Mouse (Mus musculus) T-helper 2 cell (primary cell): ENCODE data around the gene Il4ra.

Experiments used
- in situ Hi-C: fragments of 300-600 bp; cut with MboI, MseI; formaldehyde crosslinking; loops from one replicate; pipeline ENCODE4 v1.15.1; 2025; ENCODE audit warnings: high pct_unique_total_duplicates

Gene Il4ra

DNA sequence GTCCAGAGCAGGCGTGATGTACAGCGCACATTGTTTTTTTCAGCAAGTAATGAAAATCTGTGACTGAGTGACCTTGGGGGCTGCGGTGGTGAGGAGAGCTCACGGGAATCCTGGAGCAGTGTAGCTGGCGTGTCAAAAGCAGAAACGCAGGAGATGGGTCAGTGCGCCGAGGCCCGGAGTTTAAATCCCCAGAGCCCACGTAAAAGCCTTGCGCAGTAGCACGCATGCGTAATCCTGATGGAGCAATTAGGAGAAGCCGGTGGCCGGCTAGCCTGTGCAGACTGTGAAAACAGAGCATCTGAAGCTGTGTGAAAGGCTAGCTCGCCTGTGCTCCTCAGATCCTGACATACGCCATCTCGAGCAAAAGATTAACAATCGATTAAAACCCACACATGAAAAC lies 20.0 kb downstream of the Il4ra start:
- in situ Hi-C loops: no loop called here

DNA sequence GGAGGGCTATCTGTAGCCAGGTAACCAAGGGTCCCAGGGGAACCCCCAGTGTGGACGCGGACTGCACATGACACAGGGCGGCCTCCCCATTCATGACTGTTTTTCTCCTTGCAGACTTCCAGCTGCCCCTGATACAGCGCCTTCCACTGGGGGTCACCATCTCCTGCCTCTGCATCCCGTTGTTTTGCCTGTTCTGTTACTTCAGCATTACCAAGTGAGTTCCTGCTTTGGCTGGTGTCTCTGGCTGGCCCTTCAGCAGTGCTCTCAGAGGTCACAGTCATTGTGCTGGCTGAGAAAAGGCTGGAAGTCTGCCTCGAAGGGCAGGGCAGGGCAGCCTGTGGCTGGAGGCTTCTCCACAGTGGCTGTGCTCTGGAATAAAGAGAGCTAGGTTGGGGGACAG lies 20.8 kb downstream of the Il4ra start:
- in situ Hi-C loops: no loop called here

DNA sequence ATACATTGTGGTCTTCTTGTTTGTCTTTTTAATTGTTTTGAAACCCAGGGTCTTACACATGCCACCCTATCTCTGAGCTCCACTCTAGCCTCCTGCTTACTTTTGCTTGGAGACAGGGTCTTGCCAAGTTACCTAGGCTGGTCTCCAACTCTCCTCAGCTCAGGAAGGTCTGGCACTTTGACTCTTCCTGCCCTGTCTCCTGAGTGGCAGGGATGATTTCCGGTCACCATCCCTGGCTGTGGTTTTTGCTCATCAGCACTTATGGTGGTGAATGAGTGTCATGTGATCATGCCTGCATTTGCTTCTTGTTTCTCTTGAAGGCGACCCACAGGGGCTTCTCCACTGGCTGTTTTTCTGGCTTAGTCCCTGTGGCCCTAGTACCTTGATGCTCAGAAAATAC lies 21.9 kb downstream of the Il4ra start:
- in situ Hi-C loops: no loop called here

DNA sequence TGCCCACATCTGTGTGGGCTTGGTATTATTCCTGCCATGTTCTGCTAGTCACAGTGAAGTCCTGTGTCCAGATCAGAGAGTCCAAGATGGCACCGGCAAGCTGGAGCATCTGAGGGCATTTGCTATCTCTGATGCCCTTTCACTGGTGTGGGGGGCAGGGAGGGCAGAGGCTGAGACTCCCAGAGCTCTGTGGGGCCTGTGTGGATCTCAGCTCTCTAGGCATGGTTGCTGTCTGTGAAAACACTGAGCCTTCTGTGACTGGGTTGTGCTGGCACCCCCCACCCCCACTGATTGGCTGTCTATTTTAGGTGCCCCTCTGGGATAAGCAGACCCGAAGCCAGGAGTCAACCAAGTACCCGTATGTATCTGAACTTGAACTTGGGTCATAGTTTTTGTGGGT lies 22.9 kb downstream of the Il4ra start:
- in situ Hi-C loops: loop anchor here (5.0 kb wide), 1 partner anchor 103 kb away; no protein-coding TSS in a partner anchor

DNA sequence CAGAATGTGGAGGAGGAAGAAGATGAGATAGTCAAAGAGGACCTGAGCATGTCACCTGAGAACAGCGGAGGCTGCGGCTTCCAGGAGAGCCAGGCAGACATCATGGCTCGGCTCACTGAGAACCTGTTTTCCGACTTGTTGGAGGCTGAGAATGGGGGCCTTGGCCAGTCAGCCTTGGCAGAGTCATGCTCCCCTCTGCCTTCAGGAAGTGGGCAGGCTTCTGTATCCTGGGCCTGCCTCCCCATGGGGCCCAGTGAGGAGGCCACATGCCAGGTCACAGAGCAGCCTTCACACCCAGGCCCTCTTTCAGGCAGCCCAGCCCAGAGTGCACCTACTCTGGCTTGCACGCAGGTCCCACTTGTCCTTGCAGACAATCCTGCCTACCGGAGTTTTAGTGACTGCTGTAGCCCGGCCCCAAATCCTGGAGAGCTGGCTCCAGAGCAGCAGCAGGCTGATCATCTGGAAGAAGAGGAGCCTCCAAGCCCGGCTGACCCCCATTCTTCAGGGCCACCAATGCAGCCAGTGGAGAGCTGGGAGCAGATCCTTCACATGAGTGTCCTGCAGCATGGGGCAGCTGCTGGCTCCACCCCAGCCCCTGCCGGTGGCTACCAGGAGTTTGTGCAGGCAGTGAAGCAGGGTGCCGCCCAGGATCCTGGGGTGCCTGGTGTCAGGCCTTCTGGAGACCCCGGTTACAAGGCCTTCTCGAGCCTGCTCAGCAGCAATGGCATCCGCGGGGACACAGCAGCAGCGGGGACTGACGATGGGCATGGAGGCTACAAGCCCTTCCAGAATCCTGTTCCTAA lies 24.0 kb downstream of the Il4ra start:
- in situ Hi-C loops: loop anchor here (5.0 kb wide), 1 partner anchor 104 kb away; no protein-coding TSS in a partner anchor

DNA sequence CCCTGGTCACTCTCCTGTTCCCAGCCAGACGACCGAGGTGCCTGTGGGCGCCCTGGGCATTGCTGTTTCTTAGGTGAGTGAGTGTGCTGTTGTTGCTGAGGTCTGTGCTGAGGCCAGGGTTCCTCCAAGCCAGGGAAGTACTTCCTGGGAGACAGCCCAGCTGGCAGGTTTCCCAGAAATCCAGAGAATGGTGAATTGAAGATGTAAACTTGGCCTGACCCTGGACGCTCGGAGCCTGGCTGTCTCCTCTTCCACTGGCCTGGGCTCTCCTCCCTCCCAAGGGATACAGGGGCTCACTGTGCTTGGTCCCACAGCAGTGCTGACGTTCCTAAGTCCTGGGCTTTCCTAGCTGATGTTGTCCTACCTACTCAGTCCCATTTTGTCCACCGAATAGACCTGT lies 25.1 kb downstream of the Il4ra start:
- in situ Hi-C loops: loop anchor here (5.0 kb wide), 1 partner anchor 105 kb away; no protein-coding TSS in a partner anchor

DNA sequence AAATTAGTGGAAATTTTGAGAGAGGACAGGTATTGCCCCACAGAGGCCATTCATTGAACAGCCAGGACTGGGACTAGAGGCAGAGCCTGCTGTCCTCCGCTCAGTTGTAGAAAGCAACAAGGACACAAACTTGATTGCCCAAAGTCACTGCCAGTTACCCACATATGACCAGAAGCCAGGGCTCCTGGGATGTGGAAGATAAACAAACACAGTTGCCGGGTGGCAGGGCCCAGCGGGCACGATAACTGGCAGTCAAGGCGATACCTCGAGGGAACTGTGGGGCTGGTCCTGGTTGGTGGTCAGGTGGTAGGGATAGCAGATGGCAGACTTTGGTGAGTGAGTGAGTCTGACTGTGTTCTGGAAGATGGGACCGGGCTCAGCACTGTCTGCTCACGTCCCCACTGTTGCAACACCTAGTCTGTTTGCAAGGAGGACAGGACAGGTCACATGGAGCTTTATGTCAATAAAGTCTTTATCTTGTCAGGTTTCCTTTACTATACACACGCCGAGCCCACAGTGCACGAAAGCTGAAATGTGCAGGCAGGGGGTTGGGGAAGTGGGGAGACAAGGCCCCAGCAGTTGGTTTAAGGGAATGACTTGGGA lies 25.7 kb downstream of the Il4ra start:
- in situ Hi-C loops: loop anchor here (5.0 kb wide), 1 partner anchor 105 kb away; no protein-coding TSS in a partner anchor

DNA sequence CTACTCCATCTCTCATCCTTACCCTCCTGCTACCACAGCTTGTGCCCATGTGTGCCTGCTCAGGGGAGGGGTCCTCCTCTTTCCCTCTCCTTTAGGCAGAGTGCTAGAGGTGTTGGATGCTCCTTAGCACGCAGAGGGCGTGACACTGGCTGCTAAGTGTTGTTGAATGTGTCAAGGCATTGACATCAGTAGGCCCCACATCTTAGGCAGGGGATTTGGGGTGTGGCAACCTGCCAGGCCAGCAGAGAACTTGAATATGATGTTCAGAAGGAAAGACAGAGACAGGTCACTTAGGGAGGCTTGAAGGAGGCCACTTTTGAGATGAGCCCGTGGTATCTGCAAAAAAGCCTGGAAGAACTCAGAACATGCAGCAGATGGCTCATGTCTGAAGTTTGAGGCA lies 26.2 kb downstream of the Il4ra start:
- in situ Hi-C loops: loop anchor here (5.0 kb wide), 1 partner anchor 106 kb away; no protein-coding TSS in a partner anchor

DNA sequence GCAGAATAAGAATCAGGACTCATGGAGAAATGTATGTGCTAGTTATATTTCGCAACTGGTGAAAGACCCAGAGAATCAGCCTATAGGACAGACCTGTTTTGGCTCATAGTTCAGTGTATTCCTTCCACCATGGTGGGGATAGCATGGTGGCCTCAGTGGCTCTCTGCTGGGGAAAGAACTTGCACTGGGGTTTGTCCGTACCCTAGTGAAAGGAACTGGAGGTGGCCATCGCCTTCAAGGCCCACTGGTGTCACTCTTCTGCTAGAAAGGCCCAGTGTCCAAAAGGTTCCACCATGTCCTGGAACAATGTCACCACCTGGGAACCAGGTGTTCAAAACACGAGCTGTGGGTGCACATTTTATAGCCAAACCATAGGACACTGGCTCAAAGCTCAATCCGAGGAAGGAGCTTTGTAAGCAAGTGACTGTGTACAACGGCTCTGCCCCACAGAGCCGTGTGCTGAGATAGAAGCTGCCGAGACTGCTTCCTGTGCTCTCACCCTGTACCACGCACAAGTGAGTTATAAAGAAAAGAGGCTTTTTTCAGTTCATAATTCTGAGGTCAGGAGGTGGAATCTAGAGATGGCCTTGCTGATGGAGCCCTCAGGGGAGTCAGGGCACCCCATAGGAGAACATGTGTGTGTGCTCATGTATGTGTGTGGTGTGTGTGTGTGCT lies 27.8 kb downstream of the Il4ra start:
- in situ Hi-C loops: loop anchor here (5.0 kb wide), 1 partner anchor 107 kb away; no protein-coding TSS in a partner anchor

DNA sequence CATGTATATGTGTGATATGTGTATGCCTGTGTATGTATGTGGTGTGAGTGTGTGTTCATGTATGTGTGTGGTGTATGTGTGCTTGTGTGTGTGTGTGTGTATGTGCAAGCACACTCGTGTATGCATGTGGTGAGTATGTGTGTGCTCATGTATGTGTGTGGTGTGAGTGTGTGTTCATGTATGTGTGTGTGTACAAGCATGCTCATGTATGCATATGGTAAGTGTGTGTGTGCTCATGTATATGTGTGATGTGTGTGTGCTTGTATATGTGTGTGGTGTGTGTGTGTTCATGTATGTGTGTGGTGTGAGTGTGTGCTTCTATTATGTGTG lies 28.3 kb downstream of the Il4ra start:
- in situ Hi-C loops: no loop called here

DNA sequence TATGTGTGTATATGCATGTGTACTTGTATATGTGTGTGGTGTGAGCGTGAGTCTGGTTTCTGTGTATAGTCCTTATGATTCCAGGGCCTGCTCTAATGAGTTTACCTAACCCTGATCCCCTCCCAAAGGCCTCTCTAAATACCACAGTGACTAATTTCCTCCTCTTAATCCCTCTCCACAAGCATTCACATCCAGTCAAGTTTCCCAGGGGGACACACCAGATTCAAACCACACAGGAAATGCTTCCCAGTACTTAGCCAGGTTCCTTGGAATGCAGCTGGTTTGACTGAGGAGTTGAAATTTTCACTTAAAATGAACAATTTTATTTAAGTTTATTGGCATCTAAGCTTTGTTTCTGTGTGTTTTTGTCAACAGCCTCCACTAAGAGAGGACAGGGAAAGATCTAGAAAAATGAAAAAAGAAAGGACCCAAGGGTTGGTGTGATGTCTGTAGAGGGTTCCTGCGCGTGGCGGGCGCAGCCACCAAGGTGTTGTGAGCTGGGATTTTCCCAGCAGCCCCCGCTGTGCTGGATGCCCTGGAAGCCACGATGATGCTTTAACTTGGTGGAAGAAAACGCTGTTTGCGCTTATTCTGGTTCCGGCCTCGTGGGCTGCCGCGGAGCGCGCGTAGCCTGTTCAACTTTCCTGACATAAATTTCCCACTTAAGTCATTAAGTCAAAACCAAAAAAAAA lies 28.9 kb downstream of the Il4ra start:
- in situ Hi-C loops: no loop called here

DNA sequence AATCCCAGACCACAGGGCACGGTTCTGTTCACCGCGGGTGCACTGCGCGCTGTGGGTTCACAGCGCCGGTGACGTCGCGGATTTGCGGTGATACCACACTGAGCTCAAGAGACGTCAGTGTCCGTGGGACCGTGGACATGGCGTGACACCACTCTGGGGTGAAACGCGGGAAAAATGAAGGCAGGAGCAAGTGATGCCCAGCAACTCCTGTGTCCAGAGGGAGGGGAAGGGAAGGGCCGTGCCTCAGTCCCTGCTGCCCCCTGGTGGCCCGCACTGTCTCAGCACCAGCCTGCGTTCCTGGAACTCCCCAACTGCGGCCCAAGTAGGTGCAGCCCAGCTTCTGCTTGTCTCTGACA lies 29.4 kb downstream of the Il4ra start:
- in situ Hi-C loops: no loop called here

DNA sequence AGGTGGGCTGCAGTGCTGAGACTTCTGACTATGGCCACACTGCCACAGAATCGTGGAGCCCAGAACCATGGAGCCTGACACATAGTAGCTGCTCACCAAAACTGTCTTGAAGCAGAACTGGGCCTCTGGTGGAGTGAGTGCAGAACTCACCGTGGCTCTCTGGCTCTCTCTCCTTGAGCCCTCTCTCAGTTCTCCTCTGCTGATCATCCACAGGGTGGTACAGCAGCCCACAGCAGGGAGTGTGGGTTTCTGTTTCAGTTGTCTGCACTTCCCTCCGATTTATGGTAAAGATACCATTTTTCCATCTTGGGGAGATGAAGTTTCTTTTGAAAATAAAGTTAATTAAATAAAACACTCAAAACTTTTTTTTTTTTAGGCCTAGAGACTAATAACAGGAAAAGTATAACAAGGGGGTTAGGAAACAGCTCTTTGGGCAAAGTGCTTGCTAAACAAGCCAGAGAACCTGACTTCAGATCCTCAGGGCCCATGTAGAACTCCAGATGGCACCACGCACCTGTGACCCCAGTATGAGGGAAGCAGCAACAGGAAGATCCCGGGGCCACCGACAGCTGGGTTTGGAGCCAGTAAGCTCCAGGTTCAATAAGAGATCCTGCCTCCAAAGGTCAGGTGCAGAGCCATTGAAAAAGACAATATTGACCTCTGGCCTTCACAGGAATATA lies 31.5 kb downstream of the Il4ra start:
- in situ Hi-C loops: no loop called here

DNA sequence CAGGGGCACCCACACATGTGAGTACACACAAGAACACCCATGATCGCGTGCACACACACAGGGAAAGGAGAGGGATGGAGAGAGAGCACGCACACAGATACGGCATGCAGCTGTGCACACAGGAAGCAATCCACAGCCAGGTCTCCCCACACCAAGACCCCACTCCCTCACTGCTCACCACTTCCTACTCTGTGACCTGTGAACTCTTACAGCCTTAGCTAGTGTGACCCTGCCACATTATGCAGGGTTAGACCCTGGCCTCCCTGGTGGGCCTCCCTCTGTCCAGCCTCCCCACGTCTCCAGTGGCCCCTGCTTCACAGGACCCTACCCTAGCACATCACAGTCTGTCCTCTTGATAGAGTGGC lies 32.1 kb downstream of the Il4ra start:
- in situ Hi-C loops: no loop called here

DNA sequence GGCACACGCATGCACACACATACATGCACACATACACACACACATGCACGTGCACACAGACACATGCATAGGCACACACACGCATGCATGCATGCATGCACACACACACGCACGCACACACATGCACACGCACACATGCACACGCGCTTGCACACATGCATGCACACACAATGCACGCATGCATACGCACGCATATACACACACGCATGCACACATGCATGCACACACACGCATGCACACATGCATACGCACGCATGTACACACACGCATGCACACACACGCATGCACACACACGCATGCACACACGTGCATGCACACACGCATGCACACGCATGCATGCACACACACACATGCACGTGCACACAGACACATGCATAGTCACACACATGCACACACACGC lies 34.4 kb downstream of the Il4ra start:
- in situ Hi-C loops: no loop called here

DNA sequence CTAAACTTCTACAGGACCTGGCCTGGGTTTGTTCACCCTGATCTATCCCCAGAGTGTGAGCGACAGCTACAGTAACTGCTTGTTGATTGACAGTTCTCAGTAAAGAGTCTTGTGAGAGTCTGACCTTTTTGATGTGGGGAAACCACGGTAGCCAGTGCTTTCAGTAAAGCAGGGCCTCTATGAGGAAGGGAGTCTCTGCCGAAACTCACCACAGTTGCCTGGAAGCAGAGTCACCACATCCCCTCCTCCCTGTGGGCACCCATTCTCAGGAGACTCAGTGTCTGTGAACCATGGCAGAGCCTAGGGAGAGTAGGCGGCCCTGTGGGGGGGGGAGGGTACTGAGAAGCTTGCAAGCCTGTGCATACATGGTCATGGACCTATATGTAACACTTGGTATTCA lies 36.8 kb downstream of the Il4ra start:
- in situ Hi-C loops: no loop called here

DNA sequence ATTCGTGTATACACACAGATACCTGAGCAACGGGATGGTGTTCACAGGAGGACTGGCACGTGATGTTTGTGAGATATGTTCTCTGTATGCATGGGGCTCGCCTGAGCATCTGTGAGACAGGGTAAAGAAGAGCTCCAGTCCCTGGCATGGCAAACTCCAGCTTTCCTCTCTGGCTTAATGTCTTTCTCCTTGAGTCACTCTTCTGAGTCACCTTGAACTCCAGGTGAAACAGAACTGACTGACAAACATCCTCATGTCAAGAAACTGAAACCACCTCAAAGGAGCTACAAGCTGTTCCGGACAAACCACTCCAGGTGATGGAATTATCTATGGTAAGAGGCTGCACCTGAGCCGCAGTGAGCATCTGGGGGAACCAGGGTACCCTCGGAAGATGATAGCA lies 38.0 kb downstream of the Il4ra start:
- in situ Hi-C loops: no loop called here

DNA sequence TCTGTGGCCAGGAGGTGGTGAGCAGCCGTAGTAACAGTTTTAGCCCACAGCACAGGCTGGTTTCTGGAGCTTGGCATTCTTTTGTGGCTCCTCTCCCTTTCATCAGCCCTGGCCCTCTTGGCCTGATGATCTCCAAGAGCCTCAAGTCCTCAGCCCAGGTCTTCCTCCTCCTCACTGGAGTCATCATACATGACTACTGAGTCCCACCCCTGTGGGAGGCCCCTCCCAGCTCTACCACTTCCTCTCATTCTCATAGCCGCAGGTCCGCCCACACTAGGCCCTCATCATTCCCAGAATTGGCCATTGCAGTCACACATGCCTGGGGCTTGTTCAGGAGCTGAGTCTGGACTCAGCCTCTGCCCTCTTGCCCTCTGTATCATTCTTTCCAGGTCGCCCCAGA lies 41.9 kb downstream of the Il4ra start:
- in situ Hi-C loops: no loop called here

DNA sequence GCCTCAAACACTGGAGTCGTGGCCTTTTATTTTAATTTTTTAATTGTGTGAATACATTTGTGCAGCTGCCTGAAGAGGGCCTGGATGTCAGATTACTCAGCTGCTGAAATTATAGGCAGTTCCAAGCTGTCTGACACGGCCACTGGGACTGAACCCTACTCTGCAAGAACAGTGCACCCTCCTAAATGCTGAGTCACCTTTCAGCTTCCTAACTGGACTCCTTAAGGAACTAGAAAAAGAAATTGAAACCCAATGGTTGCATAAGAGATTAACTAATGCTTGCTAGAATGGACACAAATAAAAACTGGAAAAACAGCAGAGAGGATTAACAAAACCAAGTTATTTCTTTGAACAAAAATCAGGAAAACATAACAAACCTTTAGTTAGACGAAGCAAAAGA lies 44.5 kb downstream of the Il4ra start:
- in situ Hi-C loops: no loop called here

DNA sequence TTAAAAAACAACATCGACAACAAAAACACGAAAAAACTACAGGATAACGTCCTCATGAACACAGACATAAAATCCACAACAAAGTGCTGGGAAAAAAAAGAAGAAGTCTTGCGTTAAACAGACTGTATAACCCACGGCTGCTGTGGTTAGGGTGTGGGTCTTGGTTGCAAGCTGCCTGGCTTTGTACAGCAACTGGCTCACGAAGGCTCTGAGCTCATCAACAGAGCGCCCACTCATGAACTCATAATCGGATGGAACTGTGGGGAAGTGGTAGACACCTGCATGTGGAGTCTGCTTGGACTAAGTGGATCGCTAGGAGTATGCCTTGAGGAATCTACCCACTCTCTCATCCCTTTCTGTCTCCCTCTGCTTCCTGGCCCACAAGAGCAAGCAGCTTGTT lies 45.2 kb downstream of the Il4ra start:
- in situ Hi-C loops: no loop called here

DNA sequence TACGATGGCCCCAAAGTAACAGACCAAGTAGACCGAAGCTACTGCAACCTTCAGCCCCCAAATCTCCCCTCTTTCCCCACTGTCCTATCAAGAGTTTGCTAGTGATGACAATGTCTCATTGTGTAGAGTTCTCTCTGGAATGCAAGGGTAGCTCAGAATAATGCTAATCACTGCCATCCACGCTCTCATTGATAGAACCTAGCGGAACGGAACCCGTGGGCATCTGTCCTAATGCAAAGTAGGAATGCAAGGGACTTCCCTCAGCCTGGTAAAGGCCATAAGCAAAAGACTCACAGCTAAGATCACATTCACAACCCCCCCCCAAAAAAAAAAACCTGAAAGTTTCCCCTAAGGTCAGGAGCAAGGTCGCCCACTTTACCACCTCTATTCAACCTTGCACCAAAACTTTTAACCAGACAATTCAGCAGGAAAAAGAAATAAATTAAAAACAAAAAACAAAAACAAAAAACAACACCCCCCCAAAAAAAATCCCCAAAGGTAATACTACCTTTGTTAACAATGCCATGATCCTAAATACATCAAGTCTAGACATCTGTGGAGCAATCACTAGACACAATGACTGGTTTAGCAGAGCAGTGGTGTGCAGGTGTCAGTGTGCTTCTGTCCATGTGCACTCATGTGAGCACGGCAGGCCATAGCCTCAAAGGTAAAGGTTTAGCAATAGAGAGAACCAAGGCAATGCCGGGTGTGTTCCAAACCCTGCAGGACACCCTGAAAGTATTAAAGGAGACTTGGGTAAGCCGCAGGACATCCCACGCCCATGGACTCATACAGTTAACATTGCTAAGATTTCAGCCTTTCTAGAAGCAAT lies 45.8 kb downstream of the Il4ra start:
- in situ Hi-C loops: no loop called here
